Mouse (Mus musculus) macrophage (primary cell): Measurements from ENCODE around the gene Hist1h1c. TPM values are rescaled to one million over a fixed set of nuclear protein-coding genes. Genes with fewer than 3 reads are reported as not detected.
"Not testable (repeated sequence)": the region's sequence is repeated elsewhere in the genome, so short reads cannot be mapped to it uniquely, and the experiment has no call there.

Source experiments
- H3K27ac ChIP-seq: fragments of 350-480 bp; formaldehyde crosslinking; 2 replicates; pipeline ENCODE4 v1.9.0; 2021
- H3K36me3 ChIP-seq: fragments of 350-480 bp; formaldehyde crosslinking; 2 replicates; pipeline ENCODE4 v1.9.0; 2021; ENCODE audit errors: inconsistent target
- H3K4me3 ChIP-seq: fragments of 350-480 bp; formaldehyde crosslinking; 2 replicates; pipeline ENCODE4 v1.9.0; 2021; ENCODE audit errors: inconsistent target
- H3K79me2 ChIP-seq: fragments of 350-480 bp; formaldehyde crosslinking; 2 replicates; pipeline ENCODE4 v1.9.0; 2021; ENCODE audit errors: inconsistent target
- WGBS: methylation state at CpG from one replicate; pipeline ENCODE4 v1.1.7; 2026; ENCODE audit warnings: inconsistent platforms; ENCODE audit not compliant: missing documents; 5-methylcytosine and 5-hydroxymethylcytosine counted together
- polyA plus RNA-seq: library from polyadenylated mRNA; stranded (reverse); fragments of 250-400 nt; gene quantifications from 3 replicates; pipeline ENCODE4 v1.2.4, GENCODE M21; 2018; ENCODE audit warnings: inconsistent platforms

Gene Hist1h1c
- polyA plus RNA-seq, 1 experiment from 2014 or later = 87.8 TPM

GRCm38 (mm10) chr13:23768834-23769397 lies 30.3 kb downstream of the Hist1h1c start:
- 5% methylated on average over 5 of the region's 5 CpGs for WGBS
- H3K27ac ChIP-seq = no peak overlapping the region
- H3K79me2 ChIP-seq = no peaks in the 10 kb centered on the region
- no peak overlapping the region for H3K4me3 ChIP-seq
- H3K36me3 ChIP-seq = no peaks in the 10 kb centered on the region

GRCm38 (mm10) chr13:23769613-23770012 lies 31.0 kb downstream of the Hist1h1c start, which contains the start of gene Trim38:
Gene Trim38 (plus strand): TSS chr13:23769913.
- not testable (repeated sequence) for H3K4me3 ChIP-seq, H3K79me2 ChIP-seq, H3K36me3 ChIP-seq, H3K27ac ChIP-seq
- 81% methylated on average over 2 of the region's 2 CpGs for WGBS

- H3K36me3 ChIP-seq = no peaks in the 10 kb centered on the region
- WGBS = 57% methylated on average over 21 of the region's 21 CpGs
- no peaks in the 10 kb centered on the region for H3K79me2 ChIP-seq
- no peak overlapping the region for H3K4me3 ChIP-seq
- no peak overlapping the region for H3K27ac ChIP-seq
These were observed 34.1 kb downstream of the Hist1h1c start for GRCm38 (mm10) chr13:23772561-23773313.

GRCm38 (mm10) chr13:23778339-23778738 lies 39.7 kb downstream of the Hist1h1c start:
- Histone ChIP-seq H3K79me2 (no peaks in the 10 kb centered on the region), H3K4me3 (no peak overlapping the region), H3K27ac (no peak overlapping the region), H3K36me3 (no peaks in the 10 kb centered on the region)
- 69% methylated on average over 7 of the region's 7 CpGs for WGBS

GRCm38 (mm10) chr13:23779025-23779424 lies 40.4 kb downstream of the Hist1h1c start:
- H3K4me3 ChIP-seq = no peak overlapping the region
- H3K27ac ChIP-seq = no peak overlapping the region
- no peaks in the 10 kb centered on the region for H3K36me3 ChIP-seq
- 96% methylated on average over 4 of the region's 4 CpGs for WGBS
- no peaks in the 10 kb centered on the region for H3K79me2 ChIP-seq

Other genes starting within 250 kb of the Hist1h1c start
- gene Btn2a2, start 250.0 kb upstream of the Hist1h1c start, polyA plus RNA-seq = not detected in 3 replicates
- gene Hist1h4h, start 207.8 kb upstream of the Hist1h1c start, polyA plus RNA-seq = 1.0 to 1.9 TPM in 2 of 3 replicates, not detected in the other
- gene Hist1h2af, start 204.9 kb upstream of the Hist1h1c start, polyA plus RNA-seq = not detected in 3 replicates
- not detected in 3 replicates for gene Hist1h3g, start 203.4 kb upstream of the Hist1h1c start, polyA plus RNA-seq
- gene Hist1h2bh, start 195.4 kb upstream of the Hist1h1c start, polyA plus RNA-seq = 0.09 to 0.34 TPM (median 0.15 TPM) in 3 replicates
- not detected in 3 replicates for gene Hist1h3f, start 194.8 kb upstream of the Hist1h1c start, polyA plus RNA-seq
- not detected in 3 replicates for gene Hist1h4f, start 187.2 kb upstream of the Hist1h1c start, polyA plus RNA-seq
- 0.05 to 0.10 TPM (median 0.10 TPM) in 3 replicates for gene Hist1h1d, start 185.5 kb upstream of the Hist1h1c start, polyA plus RNA-seq
- 0.26 TPM in 1 of 3 replicates, not detected in the others for gene Hist1h3e, start 176.4 kb upstream of the Hist1h1c start, polyA plus RNA-seq
- gene Hist1h2ae, start 167.6 kb upstream of the Hist1h1c start, polyA plus RNA-seq = 0.70 to 2.0 TPM (median 0.90 TPM) in 3 replicates
- 0.65 to 7.9 TPM (median 2.9 TPM) in 3 replicates for gene Hist1h2bg, start 167.4 kb upstream of the Hist1h1c start, polyA plus RNA-seq
- gene Hist1h2bf, start 164.6 kb upstream of the Hist1h1c start, polyA plus RNA-seq = not detected in 3 replicates
- not detected in 3 replicates for gene Hist1h2ad, start 164.4 kb upstream of the Hist1h1c start, polyA plus RNA-seq
- 0.13 to 1.1 TPM in 2 of 3 replicates, not detected in the other for gene Hist1h3d, start 163.0 kb upstream of the Hist1h1c start, polyA plus RNA-seq
- 0.13 TPM in 1 of 3 replicates, not detected in the others for gene Hist1h4d, start 157.2 kb upstream of the Hist1h1c start, polyA plus RNA-seq
- gene Hist1h2be, start 117.7 kb upstream of the Hist1h1c start, polyA plus RNA-seq = 0.35 to 1.0 TPM (median 0.76 TPM) in 3 replicates
- gene Hist1h1e, start 116.2 kb upstream of the Hist1h1c start, polyA plus RNA-seq = 0.16 to 0.34 TPM (median 0.26 TPM) in 3 replicates
- gene Hist1h2ac, start 54.9 kb upstream of the Hist1h1c start, polyA plus RNA-seq = 0.20 to 0.36 TPM (median 0.33 TPM) in 3 replicates
- gene Hist1h2bc, start 54.6 kb upstream of the Hist1h1c start, polyA plus RNA-seq = 101 to 170 TPM (median 160 TPM) in 3 replicates
- gene Hist1h1t, start 43.0 kb upstream of the Hist1h1c start, polyA plus RNA-seq = not detected in 3 replicates
- gene Hist1h4c, start 40.4 kb upstream of the Hist1h1c start, polyA plus RNA-seq = 0.53 TPM in 1 of 3 replicates, not detected in the others
- gene Hfe, start 28.0 kb upstream of the Hist1h1c start, polyA plus RNA-seq = 27.7 to 67.4 TPM (median 36.4 TPM) in 3 replicates
- gene Hist1h3c, start 6.8 kb downstream of the Hist1h1c start, polyA plus RNA-seq = not detected in 3 replicates
- gene Hist1h2bb, start 7.9 kb downstream of the Hist1h1c start, polyA plus RNA-seq = not detected in 3 replicates
- gene Hist1h2ab, start 12.3 kb downstream of the Hist1h1c start, polyA plus RNA-seq = not detected in 3 replicates
- not detected in 3 replicates for gene Hist1h3b, start 13.5 kb downstream of the Hist1h1c start, polyA plus RNA-seq
- gene Hist1h4b, start 18.2 kb downstream of the Hist1h1c start, polyA plus RNA-seq = 0.99 TPM in 1 of 3 replicates, not detected in the others
- not detected in 3 replicates for gene Hist1h4a, start 22.4 kb downstream of the Hist1h1c start, polyA plus RNA-seq
- gene Hist1h3a, start 23.6 kb downstream of the Hist1h1c start, polyA plus RNA-seq = not detected in 3 replicates
- gene Hist1h1a, start 24.9 kb downstream of the Hist1h1c start, polyA plus RNA-seq = 0.43 TPM in 1 of 3 replicates, not detected in the others
- not detected in 3 replicates for gene Trim38, start 31.1 kb downstream of the Hist1h1c start, polyA plus RNA-seq
- gene Slc17a2, start 68.2 kb downstream of the Hist1h1c start, polyA plus RNA-seq = not detected in 3 replicates
- not detected in 3 replicates for gene Slc17a3, start 100.6 kb downstream of the Hist1h1c start, polyA plus RNA-seq
- not detected in 3 replicates for gene Slc17a1, start 128.9 kb downstream of the Hist1h1c start, polyA plus RNA-seq
- not detected in 3 replicates for gene Slc17a4, start 176.2 kb downstream of the Hist1h1c start, polyA plus RNA-seq
- not detected in 3 replicates for gene Hist1h2ba, start 195.3 kb downstream of the Hist1h1c start, polyA plus RNA-seq
- gene Hist1h2aa, start 195.7 kb downstream of the Hist1h1c start, polyA plus RNA-seq = not detected in 3 replicates